Mouse (Mus musculus) frontal cortex, postnatal 25 days (tissue): ENCODE results near the gene Dab2.

Experiments
- DNase-seq, 2 experiments: peaks; one replicate each; pipeline ENCODE4 v3.0.0; 2022; ENCODE audit warnings: low spot score in 2 of 2

Dab2 gene

GRCm38 (mm10) chr15:6325443-6325842, 25.9 kb downstream of the Dab2 start:
- DNase-seq = no peak

- no peak for DNase-seq
Measured at GRCm38 (mm10) chr15:6326011-6326410, 26.4 kb downstream of the Dab2 start.

GRCm38 (mm10) chr15:6331380-6331779, 31.8 kb downstream of the Dab2 start:
- DNase-seq = no peak

GRCm38 (mm10) chr15:6334664-6335206, 35.1 kb downstream of the Dab2 start:
- DNase-seq = no peak

GRCm38 (mm10) chr15:6339767-6340166, 40.2 kb downstream of the Dab2 start:
- DNase-seq = no peak

GRCm38 (mm10) chr15:6340347-6340746, 40.8 kb downstream of the Dab2 start:
- DNase-seq = no peak

GRCm38 (mm10) chr15:6341427-6341826, 41.8 kb downstream of the Dab2 start:
- DNase-seq = no peak

GRCm38 (mm10) chr15:6353901-6354300, 54.3 kb downstream of the Dab2 start:
- DNase-seq = no peak

GRCm38 (mm10) chr15:6359859-6360258, 60.3 kb downstream of the Dab2 start:
- DNase-seq = no peak

- no peak for DNase-seq
Measured at GRCm38 (mm10) chr15:6369974-6370373, 70.4 kb downstream of the Dab2 start.

GRCm38 (mm10) chr15:6371486-6371885, 71.9 kb downstream of the Dab2 start:
- no peak for DNase-seq

GRCm38 (mm10) chr15:6375016-6375415, 75.4 kb downstream of the Dab2 start:
- no peak for DNase-seq

GRCm38 (mm10) chr15:6376001-6376400, 76.4 kb downstream of the Dab2 start:
- no peak for DNase-seq

GRCm38 (mm10) chr15:6376785-6377184, 77.2 kb downstream of the Dab2 start:
- no peak for DNase-seq

GRCm38 (mm10) chr15:6384027-6384426, 84.4 kb downstream of the Dab2 start:
- DNase-seq = no peak

- DNase-seq = no peak
Measured at GRCm38 (mm10) chr15:6385241-6385640, 85.7 kb downstream of the Dab2 start.

GRCm38 (mm10) chr15:6386159-6386951, 86.8 kb downstream of the Dab2 start:
- DNase-seq = peak; percentile 44 to 52

- DNase-seq = no peak
Measured at GRCm38 (mm10) chr15:6386961-6387728, 87.6 kb downstream of the Dab2 start.

- DNase-seq = no peak
Measured at GRCm38 (mm10) chr15:6387729-6388070, 88.1 kb downstream of the Dab2 start.

GRCm38 (mm10) chr15:6388146-6388545, 88.6 kb downstream of the Dab2 start:
- DNase-seq = no peak

GRCm38 (mm10) chr15:6388631-6389030, 89.0 kb downstream of the Dab2 start:
- no peak for DNase-seq

- DNase-seq = no peak
Measured at GRCm38 (mm10) chr15:6390106-6390505, 90.5 kb downstream of the Dab2 start.

GRCm38 (mm10) chr15:6390657-6391056, 91.1 kb downstream of the Dab2 start:
- DNase-seq = no peak
